Mouse (Mus musculus): ENCODE measurements around the gene Timm8a1.

The Timm8a1 gene

GRCm38 (mm10) chrX:134541145-134541954, at the start of gene Timm8a1:
Timm8a1 (minus strand) TSS chrX:134541865.
- DNase-seq (ENCODE audit: low read depth in 2 of 2, low spot score in 2 of 2): peak; percentile 21 to 52

- DNase-seq (ENCODE audit: low read depth in 2 of 2, low spot score in 2 of 2): no peak
These were observed 48.2 kb upstream of the Timm8a1 start for GRCm38 (mm10) chrX:134589836-134590235.

- DNase-seq (ENCODE audit: low read depth in 2 of 2, low spot score in 2 of 2): no peak
These were observed 47.3 kb upstream of the Timm8a1 start for GRCm38 (mm10) chrX:134588997-134589396.

- DNase-seq (ENCODE audit: low read depth in 2 of 2, low spot score in 2 of 2): no peak
These were observed 46.6 kb upstream of the Timm8a1 start for GRCm38 (mm10) chrX:134588261-134588660.

GRCm38 (mm10) chrX:134586447-134586846, 44.8 kb upstream of the Timm8a1 start:
- no peak for DNase-seq (ENCODE audit: low read depth in 2 of 2, low spot score in 2 of 2)

GRCm38 (mm10) chrX:134585103-134586002, 43.7 kb upstream of the Timm8a1 start, which contains the start of gene Rpl36a:
Rpl36a (plus strand) TSS chrX:134585654.
- peak; percentile 87 to 88 for DNase-seq (ENCODE audit: low read depth in 2 of 2, low spot score in 2 of 2)

GRCm38 (mm10) chrX:134582888-134583669, 41.4 kb upstream of the Timm8a1 start, which contains the start of gene Btk:
Btk (minus strand) TSS chrX:134583570.
- no peak for DNase-seq (ENCODE audit: low read depth in 2 of 2, low spot score in 2 of 2)

GRCm38 (mm10) chrX:134582270-134582669, 40.6 kb upstream of the Timm8a1 start:
- no peak for DNase-seq (ENCODE audit: low read depth in 2 of 2, low spot score in 2 of 2)

- no peak for DNase-seq (ENCODE audit: low read depth in 2 of 2, low spot score in 2 of 2)
These were observed 39.1 kb upstream of the Timm8a1 start for GRCm38 (mm10) chrX:134580528-134581305.

- no peak for DNase-seq (ENCODE audit: low read depth in 2 of 2, low spot score in 2 of 2)
These were observed 36.2 kb upstream of the Timm8a1 start for GRCm38 (mm10) chrX:134577896-134578295.

GRCm38 (mm10) chrX:134566536-134567222, 25.0 kb upstream of the Timm8a1 start:
- no peak for DNase-seq (ENCODE audit: low read depth in 2 of 2, low spot score in 2 of 2)

GRCm38 (mm10) chrX:134564326-134564725, 22.7 kb upstream of the Timm8a1 start:
- no peak for DNase-seq (ENCODE audit: low read depth in 2 of 2, low spot score in 2 of 2)

GRCm38 (mm10) chrX:134554425-134554824, 12.8 kb upstream of the Timm8a1 start:
- no peak for DNase-seq (ENCODE audit: low read depth in 2 of 2, low spot score in 2 of 2)

- no peak for DNase-seq (ENCODE audit: low read depth in 2 of 2, low spot score in 2 of 2)
These were observed 11.7 kb upstream of the Timm8a1 start for GRCm38 (mm10) chrX:134553326-134553725.

GRCm38 (mm10) chrX:134550903-134551302, 9.2 kb upstream of the Timm8a1 start:
- peak; percentile 7 to 32 for DNase-seq (ENCODE audit: low read depth in 2 of 2, low spot score in 2 of 2)

- no peak for DNase-seq (ENCODE audit: low read depth in 2 of 2, low spot score in 2 of 2)
These were observed 5.7 kb upstream of the Timm8a1 start for GRCm38 (mm10) chrX:134547330-134547729.

GRCm38 (mm10) chrX:134541955-134542308, 267 bp upstream of the Timm8a1 start:
- DNase-seq (ENCODE audit: low read depth in 2 of 2, low spot score in 2 of 2): no peak

- DNase-seq (ENCODE audit: low read depth in 2 of 2, low spot score in 2 of 2): no peak
These were observed 1.1 kb downstream of the Timm8a1 start for GRCm38 (mm10) chrX:134540414-134541135.

GRCm38 (mm10) chrX:134539795-134540194, 1.9 kb downstream of the Timm8a1 start:
- peak; percentile 9 to 19 for DNase-seq (ENCODE audit: low read depth in 2 of 2, low spot score in 2 of 2)

Measured in CD8-positive naive resting alpha-beta T cell, adult 2 months (primary cell).